16 mouse cellular contexts compared by ENCODE assay signal in genomic region chr6:100019016-100019415, GRCm38 (mm10).
DNase-seq lines count a peak whose midpoint lies in the region; ATAC-seq and TF ChIP-seq lines count a peak whose summit lies in the region.
"Had no signal": no experiment of that assay in that cellular context is flagged by ENCODE, and none has a peak within 500 bp of the region (broad histone marks: within the 10 kb centered on the region; RNA-seq: fewer than 3 reads in every experiment).

No protein-coding gene starts in this region.

- DNase-seq in forebrain, embryonic 14.5 days (ENCODE audit: low spot score) = peak; percentile 68
- DNase-seq in forebrain, embryonic 10.5 days (ENCODE audit: extremely low spot score, low spot score) = no peak
- DNase-seq in brain, embryonic 14.5 days (ENCODE audit: low read depth) = peak; percentile 64
- no peak for DNase-seq in testis, postnatal 10 days (ENCODE audit: low spot score)
- DNase-seq: adrenal gland, adult 2 months; adrenal gland, postnatal 10 days; adrenal gland, postnatal 25 days; cerebellum, adult 11-12 months; cerebellum, adult 2 months; cerebellum, adult 9-10 months; cerebellum, postnatal 10 days; cerebellum, postnatal 25 days had no signal

- no peak for TF ChIP-seq CTCF in brain, embryonic 14.5 days (IDR thresholded peaks at IDR 0.05; ENCODE audit: borderline replicate concordance, extremely low read depth, insufficient read depth, insufficient read length)

- H3K27me3 ChIP-seq in forebrain, embryonic 14.5 days (replicated peaks; ENCODE audit: control insufficient read depth, insufficient read depth, low read length) = no peaks in the 10 kb centered on the region
- peaks cover 3% of the 10 kb centered on the region; the same call in 1 of the 2 replicates for H3K27me3 ChIP-seq in forebrain, embryonic 12.5 days
- no peaks in the 10 kb centered on the region for H3K27me3 ChIP-seq in forebrain, embryonic 16.5 days (replicated peaks; ENCODE audit: control insufficient read depth, insufficient read depth, low read length)
- peaks cover 62% of the 10 kb centered on the region for H3K27me3 ChIP-seq in forebrain, embryonic 10.5 days (ENCODE audit: poor library complexity, severe bottlenecking)

- TF ChIP-seq POLR2A in brain, embryonic 14.5 days (IDR thresholded peaks at IDR 0.05; ENCODE audit: borderline replicate concordance, extremely low read depth, insufficient read depth, insufficient read length, poor library complexity, severe bottlenecking) = no peak

- H3K4me2 ChIP-seq in forebrain, embryonic 14.5 days (ENCODE audit: low read length) = no peak overlapping the region
- H3K4me2 ChIP-seq in forebrain, embryonic 12.5 days = no peak overlapping the region
- H3K4me2 ChIP-seq in forebrain, embryonic 16.5 days (ENCODE audit: low read length) = no peak overlapping the region
- H3K4me2 ChIP-seq: embryonic facial prominence, embryonic 12.5 days had no signal

- 65% methylated on average over 3 of the region's 3 CpGs for WGBS in forebrain, embryonic 14.5 days
- WGBS in forebrain, embryonic 12.5 days = 76% methylated on average over 3 of the region's 3 CpGs
- 63% methylated on average over 3 of the region's 3 CpGs for WGBS in forebrain, embryonic 16.5 days
- 92% methylated on average over 3 of the region's 3 CpGs for WGBS in forebrain, embryonic 10.5 days

- peak; percentile 29; the same call in 1 of the 2 replicates for ATAC-seq in forebrain, embryonic 14.5 days
- ATAC-seq in forebrain, embryonic 12.5 days (ENCODE audit: low FRiP score) = no peak
- peak; percentile 39 for ATAC-seq in forebrain, embryonic 16.5 days

- H3K4me3 ChIP-seq in forebrain, embryonic 14.5 days (ENCODE audit: low read depth, low read length) = no peak overlapping the region
- H3K4me3 ChIP-seq in forebrain, embryonic 12.5 days (replicated peaks) = no peak overlapping the region
- no peak overlapping the region for H3K4me3 ChIP-seq in forebrain, embryonic 16.5 days (replicated peaks; ENCODE audit: low read length)
- no peak overlapping the region for H3K4me3 ChIP-seq in forebrain, embryonic 10.5 days
- H3K4me3 ChIP-seq: embryonic facial prominence, embryonic 10.5 days; embryonic facial prominence, embryonic 12.5 days had no signal

- H3K9me3 ChIP-seq in forebrain, embryonic 14.5 days (replicated peaks; ENCODE audit: control insufficient read depth, low read length) = no peaks in the 10 kb centered on the region
- H3K9me3 ChIP-seq in forebrain, embryonic 12.5 days = no peaks in the 10 kb centered on the region
- H3K9me3 ChIP-seq in forebrain, embryonic 16.5 days (ENCODE audit: control insufficient read depth, low read length) = no peaks in the 10 kb centered on the region
- H3K9me3 ChIP-seq in forebrain, embryonic 10.5 days = no peaks in the 10 kb centered on the region
- H3K9me3 ChIP-seq: embryonic facial prominence, embryonic 10.5 days; embryonic facial prominence, embryonic 12.5 days had no signal

- H3K27ac ChIP-seq in forebrain, embryonic 14.5 days (ENCODE audit: low read depth, low read length) = no peak overlapping the region
- H3K27ac ChIP-seq in forebrain, embryonic 12.5 days = no peak overlapping the region
- no peak overlapping the region for H3K27ac ChIP-seq in forebrain, embryonic 16.5 days (ENCODE audit: low read length)
- no peak overlapping the region for H3K27ac ChIP-seq in forebrain, embryonic 10.5 days
- H3K27ac ChIP-seq: embryonic facial prominence, embryonic 10.5 days; embryonic facial prominence, embryonic 12.5 days had no signal

- no peak overlapping the region for H3K9ac ChIP-seq in forebrain, embryonic 14.5 days (ENCODE audit: low read length)
- no peak overlapping the region for H3K9ac ChIP-seq in forebrain, embryonic 12.5 days
- no peak overlapping the region for H3K9ac ChIP-seq in forebrain, embryonic 16.5 days (replicated peaks; ENCODE audit: low read depth, low read length)
- H3K9ac ChIP-seq: embryonic facial prominence, embryonic 12.5 days had no signal

- H3K36me3 ChIP-seq in forebrain, embryonic 14.5 days (ENCODE audit: control insufficient read depth, insufficient read depth, low read length) = no peaks in the 10 kb centered on the region
- H3K36me3 ChIP-seq in forebrain, embryonic 12.5 days (replicated peaks) = no peaks in the 10 kb centered on the region
- H3K36me3 ChIP-seq in forebrain, embryonic 16.5 days (ENCODE audit: control insufficient read depth, insufficient read depth) = no peaks in the 10 kb centered on the region
- H3K36me3 ChIP-seq in forebrain, embryonic 10.5 days (replicated peaks) = no peaks in the 10 kb centered on the region
- H3K36me3 ChIP-seq: embryonic facial prominence, embryonic 10.5 days; embryonic facial prominence, embryonic 12.5 days had no signal

- peaks cover 8% of the 10 kb centered on the region; the same call in 1 of the 2 replicates for H3K4me1 ChIP-seq in forebrain, embryonic 14.5 days (ENCODE audit: control insufficient read depth, insufficient read depth, low read length)
- peaks cover 11% of the 10 kb centered on the region for H3K4me1 ChIP-seq in forebrain, embryonic 12.5 days
- peaks cover 9% of the 10 kb centered on the region for H3K4me1 ChIP-seq in forebrain, embryonic 16.5 days (replicated peaks; ENCODE audit: control insufficient read depth, insufficient read depth, low read length)
- H3K4me1 ChIP-seq in forebrain, embryonic 10.5 days = peaks cover 7% of the 10 kb centered on the region

Comparison
In these comparisons a context has a peak if more than half of its experiments do, and no peak if none do; other contexts are left out.
1. DNase-seq: peak in forebrain, embryonic 14.5 days (single experiment) and brain, embryonic 14.5 days (single experiment); none in forebrain, embryonic 10.5 days (single experiment) and testis, postnatal 10 days (single experiment).